Mouse (Mus musculus): ENCODE measurements around the gene Agpat4.
A peak's percentile ranks its signal among the peaks of the same experiment; 100 is the strongest.
"Not testable (repeated sequence)": the region's sequence is repeated elsewhere in the genome, so short reads cannot be mapped to it uniquely, and the experiment has no call there.

The Agpat4 gene

DNA sequence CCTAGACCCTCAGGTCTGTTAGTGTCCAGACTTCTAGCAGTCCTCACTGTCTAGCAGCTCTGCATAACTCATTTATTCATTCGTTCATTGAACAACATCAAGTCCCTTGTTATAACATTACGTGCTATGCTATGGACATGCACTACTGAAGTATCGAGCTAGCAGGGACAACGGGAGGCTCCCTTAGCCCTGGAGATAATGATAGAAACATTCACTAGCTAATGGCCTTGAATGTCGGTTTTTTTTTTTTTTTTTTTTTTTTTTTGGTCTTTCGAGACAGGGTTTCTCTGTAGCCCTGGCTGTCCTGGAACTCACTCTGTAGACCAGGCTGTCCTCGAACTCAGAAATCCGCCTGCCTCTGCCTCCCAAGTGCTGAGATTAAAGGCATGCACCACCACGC is 3.8 kb downstream of the Agpat4 start:
- not testable (repeated sequence) for DNase-seq (ENCODE audit: inconsistent ontology term)

GRCm38 (mm10) chr17:12123168-12123567 is 4.7 kb downstream of the Agpat4 start:
- DNase-seq (ENCODE audit: inconsistent ontology term): no peak

DNA sequence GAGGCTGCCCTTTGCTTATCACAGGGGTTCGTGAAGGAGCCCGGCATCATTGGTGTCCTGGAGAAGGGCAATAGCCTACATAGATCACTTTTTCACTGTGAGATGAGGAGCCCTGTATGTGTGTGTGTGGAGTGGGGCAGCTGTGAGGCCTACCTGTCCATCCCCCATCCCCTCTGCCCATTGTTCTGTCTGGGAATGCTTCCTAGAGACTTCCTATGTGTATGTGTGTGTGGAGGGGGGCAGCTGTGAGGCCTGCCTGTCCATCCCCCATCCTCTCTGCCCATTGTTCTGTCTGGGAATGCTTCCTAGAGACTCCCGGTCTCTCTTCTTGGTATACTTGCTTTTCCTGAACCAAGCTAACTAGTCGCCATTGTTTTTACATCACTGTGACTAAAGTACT is 8.6 kb downstream of the Agpat4 start:
- DNase-seq (ENCODE audit: inconsistent ontology term): no peak

DNA sequence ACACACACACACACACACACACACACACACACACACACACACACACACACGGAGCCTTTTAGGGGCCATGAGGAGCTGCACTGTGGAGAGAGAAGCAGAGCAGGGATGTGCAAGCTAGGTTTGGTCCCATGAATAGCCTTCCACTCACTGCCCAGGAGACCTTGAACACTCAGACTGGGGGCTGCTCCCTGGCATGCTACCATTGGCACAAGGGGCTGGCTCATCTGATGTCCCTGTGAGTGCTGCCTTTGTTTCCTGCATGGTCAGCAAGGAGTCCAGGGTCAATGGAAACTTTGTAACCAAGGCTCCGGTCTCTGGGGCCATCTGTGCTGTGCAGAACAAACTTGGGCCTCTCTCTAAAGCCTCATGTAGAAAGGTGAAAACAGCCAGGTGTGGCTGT is 10.5 kb downstream of the Agpat4 start:
- DNase-seq (ENCODE audit: inconsistent ontology term): no peak

DNA sequence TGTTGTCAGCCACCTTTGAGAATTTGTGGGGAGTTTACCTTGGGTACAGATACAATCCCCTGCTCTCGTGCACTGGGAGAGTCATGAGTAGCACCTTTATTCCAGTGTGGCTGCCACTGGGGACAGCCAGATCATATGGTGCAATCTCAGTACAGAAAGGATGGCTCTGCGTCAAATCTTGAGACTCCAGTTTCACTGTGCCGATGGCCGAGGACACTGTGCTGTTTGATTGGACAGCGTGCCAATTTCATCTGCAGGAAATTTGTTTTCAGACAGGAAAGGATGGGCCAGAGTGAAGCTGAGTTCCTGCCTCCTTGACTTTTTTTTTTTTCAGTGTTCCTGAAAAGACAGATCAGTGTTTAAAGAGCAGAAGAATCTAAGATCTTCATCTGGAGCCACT is 12.7 kb downstream of the Agpat4 start:
- no peak for DNase-seq (ENCODE audit: inconsistent ontology term)

GRCm38 (mm10) chr17:12131581-12131980 is 13.1 kb downstream of the Agpat4 start:
- no peak for DNase-seq (ENCODE audit: inconsistent ontology term)

DNA sequence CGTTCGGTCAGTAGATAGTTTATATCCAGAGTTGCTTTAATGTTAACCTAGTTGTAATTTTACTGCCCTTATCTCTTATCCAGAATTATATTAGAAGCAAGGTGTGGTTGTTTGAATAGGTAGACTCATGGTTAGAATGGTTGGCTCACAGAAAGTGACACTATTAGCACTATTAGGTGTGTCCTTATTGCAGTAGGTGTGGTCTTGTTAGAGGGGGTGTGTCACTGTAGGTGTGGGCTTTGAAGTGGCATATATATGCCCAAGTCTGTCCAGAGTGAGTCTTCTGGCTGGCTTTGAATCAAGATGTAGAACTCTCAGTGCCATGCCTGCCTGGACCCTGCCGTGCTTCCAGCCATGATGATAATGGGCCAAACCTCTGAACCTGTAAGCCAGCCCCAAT is 14.4 kb downstream of the Agpat4 start:
- DNase-seq (ENCODE audit: inconsistent ontology term): no peak

- DNase-seq (ENCODE audit: inconsistent ontology term): peak; percentile 61
These were observed 15.5 kb downstream of the Agpat4 start for GRCm38 (mm10) chr17:12133985-12134384.

DNA sequence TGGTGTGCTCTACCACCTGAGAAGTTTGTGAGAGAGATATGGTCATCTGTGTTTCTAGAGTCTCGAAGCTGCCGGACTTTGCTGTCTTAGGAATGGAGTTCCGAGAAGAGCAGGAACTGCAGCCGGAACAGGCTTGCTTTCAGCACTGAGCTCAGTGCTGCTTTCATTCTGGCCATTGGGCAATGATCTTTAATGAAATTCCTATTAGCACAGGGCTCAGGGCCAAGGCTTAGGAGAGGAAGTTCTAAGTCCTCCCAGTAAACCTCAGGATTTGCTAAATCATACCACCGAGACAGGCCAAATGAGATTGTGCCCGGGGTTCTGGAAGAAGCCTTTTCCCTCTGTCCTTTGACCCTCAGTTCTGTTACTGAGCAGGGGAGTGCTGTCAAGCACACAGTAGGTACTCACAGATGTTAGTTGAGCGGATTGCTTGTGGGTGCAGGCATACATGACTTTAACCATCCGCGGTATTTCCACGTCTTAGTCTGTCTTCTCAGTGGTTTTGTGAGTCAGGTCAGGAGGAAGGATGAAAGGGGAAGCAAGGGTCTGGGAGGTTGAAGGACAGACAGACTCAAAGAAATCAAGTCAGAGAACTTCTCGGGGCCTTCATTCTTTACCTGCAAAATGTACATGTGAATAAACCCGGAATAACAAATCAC is 16.6 kb downstream of the Agpat4 start:
- no peak for DNase-seq (ENCODE audit: inconsistent ontology term)

- no peak for DNase-seq (ENCODE audit: inconsistent ontology term)
These were observed 19.9 kb downstream of the Agpat4 start for GRCm38 (mm10) chr17:12138355-12138754.

DNA sequence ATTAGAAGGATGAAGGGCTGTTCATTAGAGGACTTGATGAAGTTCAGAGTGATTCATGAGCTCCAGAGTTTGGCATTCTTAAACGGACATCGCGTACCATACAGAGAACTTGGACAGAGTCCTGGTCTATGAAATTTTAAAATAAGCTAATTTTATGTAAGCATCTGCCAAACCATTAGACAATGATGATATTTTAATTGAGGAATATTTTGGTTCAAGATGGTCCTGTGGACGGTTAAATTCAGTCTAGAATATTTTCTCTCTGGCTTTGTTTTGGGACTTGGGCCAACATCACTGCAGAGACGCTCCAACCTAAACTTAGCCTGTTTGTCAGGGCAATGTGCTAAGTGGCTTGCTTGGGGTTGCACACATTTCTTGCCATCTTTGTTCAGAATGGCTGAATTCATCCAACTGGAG is 25.5 kb downstream of the Agpat4 start:
- peak; percentile 64 for DNase-seq (ENCODE audit: inconsistent ontology term)

DNA sequence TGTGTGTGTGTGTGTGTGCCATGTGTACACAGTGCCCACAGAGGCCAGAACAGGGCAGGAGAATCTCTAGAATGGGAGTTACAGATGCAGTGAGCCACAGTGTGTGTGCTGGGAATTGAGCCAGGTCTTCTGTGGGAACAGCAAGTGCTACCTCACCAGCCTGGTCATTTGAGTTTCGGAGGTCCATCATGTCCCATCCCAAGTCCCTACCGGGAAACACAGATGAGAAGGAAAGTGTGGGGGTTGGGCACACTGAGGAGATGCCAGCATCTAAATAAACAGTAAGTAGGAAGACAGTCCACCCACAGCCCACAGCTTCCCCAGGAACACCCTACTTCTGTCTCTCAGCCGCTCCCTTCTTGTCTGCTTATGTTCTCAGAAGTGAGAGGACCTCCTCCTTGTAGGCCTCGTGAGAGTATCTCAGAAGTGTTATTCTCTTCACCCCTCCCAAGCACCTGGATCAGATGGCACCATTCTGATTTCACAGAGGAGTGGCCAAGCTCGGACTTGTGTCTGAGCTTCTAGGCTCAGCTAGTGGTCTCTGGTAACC is 27.7 kb downstream of the Agpat4 start:
- no peak for DNase-seq (ENCODE audit: inconsistent ontology term)

- no peak for DNase-seq (ENCODE audit: inconsistent ontology term)
These were observed 29.3 kb downstream of the Agpat4 start for GRCm38 (mm10) chr17:12147830-12148229.

DNA sequence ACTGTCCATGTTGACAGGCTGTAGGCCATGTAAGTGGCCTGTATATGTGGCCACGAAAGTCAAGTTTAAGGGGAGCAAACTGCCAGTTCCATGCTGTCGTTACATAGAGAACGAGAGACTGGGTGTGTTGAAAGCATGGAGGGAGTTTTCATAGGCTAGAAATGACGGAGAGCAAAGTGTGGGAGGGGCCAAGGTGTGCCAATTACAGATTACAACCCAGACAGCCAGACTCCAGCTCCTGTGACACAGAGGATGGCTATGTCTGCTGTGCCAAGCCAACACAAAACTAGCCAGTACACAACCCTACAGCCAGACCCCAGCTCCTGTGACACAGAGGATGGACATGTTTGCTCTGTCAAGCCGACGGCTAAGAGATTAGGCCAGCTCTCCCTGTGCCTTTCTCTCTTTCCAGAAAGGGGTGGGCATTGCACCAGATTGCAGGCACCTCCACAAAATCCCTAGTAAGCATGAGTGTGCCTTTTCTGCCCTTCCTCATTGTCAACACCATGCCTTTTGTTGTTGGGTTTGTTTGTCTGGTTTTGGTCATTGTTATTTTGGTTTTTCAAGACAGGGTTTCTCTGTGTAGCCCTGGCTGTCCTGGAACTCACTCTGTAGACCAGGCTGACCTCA is 30.8 kb downstream of the Agpat4 start:
- no peak for DNase-seq (ENCODE audit: inconsistent ontology term)

- DNase-seq (ENCODE audit: inconsistent ontology term): no peak
These were observed 32.5 kb downstream of the Agpat4 start for GRCm38 (mm10) chr17:12150970-12151369.

DNA sequence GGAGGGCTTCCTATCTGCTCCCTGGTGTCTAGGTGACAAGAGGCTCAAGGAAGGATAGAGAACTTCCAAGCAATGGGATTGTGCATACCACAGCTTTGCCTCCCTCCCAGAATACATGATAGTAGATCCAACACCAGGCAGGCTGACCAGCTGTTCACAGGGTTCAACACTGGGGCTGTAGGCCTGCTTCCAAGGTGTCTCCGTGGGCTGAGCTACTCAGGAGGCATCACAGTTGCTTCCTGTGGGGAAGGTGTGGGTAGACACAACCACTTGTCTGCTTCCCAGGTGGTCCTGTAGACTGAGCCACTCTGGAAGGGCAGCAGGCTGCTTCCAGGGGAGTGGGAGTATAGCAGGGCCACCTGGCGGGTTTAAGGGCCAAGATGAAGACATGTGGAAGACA is 35.8 kb downstream of the Agpat4 start:
- no peak for DNase-seq (ENCODE audit: inconsistent ontology term)

DNA sequence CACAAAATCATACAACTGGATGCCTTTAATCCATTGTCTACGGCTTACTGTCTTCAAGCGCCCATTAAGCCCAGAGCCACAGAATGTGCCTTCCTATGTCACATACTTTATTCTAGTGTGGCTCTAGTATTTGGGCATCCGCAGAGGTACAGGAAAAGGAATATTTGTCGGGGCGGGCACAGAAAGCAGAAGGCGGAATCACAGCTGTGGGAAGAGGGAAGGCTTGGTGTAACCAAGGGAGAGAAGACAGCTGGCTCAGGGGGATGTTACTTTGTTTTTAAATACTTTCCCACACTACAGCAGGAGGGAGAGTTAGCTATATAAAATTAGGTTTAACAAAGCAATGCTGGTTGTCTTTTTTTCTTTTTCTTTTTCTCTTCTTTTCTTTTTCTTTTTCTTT is 36.7 kb downstream of the Agpat4 start:
- DNase-seq (ENCODE audit: inconsistent ontology term): no peak

- DNase-seq (ENCODE audit: inconsistent ontology term): no peak
These were observed 37.4 kb downstream of the Agpat4 start for GRCm38 (mm10) chr17:12155872-12156271.

GRCm38 (mm10) chr17:12156661-12157060 is 38.2 kb downstream of the Agpat4 start:
- DNase-seq (ENCODE audit: inconsistent ontology term): no peak

- DNase-seq (ENCODE audit: inconsistent ontology term): no peak
These were observed 38.7 kb downstream of the Agpat4 start for GRCm38 (mm10) chr17:12157203-12157602.

- DNase-seq (ENCODE audit: inconsistent ontology term): no peak
These were observed 40.9 kb downstream of the Agpat4 start for GRCm38 (mm10) chr17:12159187-12160060.

- DNase-seq (ENCODE audit: inconsistent ontology term): no peak
These were observed 41.5 kb downstream of the Agpat4 start for GRCm38 (mm10) chr17:12160061-12160421.

GRCm38 (mm10) chr17:12160540-12160939 is 42.0 kb downstream of the Agpat4 start:
- DNase-seq (ENCODE audit: inconsistent ontology term): no peak
